Mouse (Mus musculus): ENCODE data around the gene Naf1. TPM values are rescaled to one million over a fixed set of nuclear protein-coding genes. Genes with fewer than 3 reads are reported as not detected.

Naf1 gene
- 8.5 and 8.6 TPM in 2 replicates for polyA plus RNA-seq (2012; rRNA removed)

DNA sequence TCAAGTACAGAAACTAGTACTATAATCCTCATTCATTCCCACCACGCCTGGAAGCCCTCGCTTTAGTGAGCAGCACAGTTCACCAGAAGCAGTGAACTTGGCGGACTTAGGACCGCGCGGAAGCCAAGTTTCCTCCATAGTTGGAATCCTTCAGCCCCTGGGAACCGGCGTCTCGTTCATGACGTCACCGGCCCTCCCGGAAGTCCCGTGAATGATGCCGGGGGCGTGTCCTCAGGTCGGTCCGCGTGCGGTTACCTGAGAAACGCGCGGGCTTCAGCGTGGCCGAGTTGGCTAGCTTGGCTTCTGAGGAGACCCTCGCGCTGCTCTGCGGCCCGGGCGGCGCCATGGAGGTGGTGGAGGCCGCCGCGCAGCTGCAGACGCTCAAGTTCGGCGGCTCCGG is at the start of gene Naf1:
Gene Naf1 (plus strand): TSS at position 195 of the 400 bp plus-strand sequence.

Other genes with a start within 250 kb of the Naf1 start
- 0.56 and 0.66 TPM in 2 replicates for gene Npy5r, start 172.1 kb upstream of the Naf1 start, polyA plus RNA-seq (2012; rRNA removed)
- 3.1 and 4.3 TPM in 2 replicates for gene Npy1r, start 163.0 kb upstream of the Naf1 start, polyA plus RNA-seq (2012; rRNA removed)

All from central nervous system, embryonic 14 days (tissue).